In the genomic region with DNA sequence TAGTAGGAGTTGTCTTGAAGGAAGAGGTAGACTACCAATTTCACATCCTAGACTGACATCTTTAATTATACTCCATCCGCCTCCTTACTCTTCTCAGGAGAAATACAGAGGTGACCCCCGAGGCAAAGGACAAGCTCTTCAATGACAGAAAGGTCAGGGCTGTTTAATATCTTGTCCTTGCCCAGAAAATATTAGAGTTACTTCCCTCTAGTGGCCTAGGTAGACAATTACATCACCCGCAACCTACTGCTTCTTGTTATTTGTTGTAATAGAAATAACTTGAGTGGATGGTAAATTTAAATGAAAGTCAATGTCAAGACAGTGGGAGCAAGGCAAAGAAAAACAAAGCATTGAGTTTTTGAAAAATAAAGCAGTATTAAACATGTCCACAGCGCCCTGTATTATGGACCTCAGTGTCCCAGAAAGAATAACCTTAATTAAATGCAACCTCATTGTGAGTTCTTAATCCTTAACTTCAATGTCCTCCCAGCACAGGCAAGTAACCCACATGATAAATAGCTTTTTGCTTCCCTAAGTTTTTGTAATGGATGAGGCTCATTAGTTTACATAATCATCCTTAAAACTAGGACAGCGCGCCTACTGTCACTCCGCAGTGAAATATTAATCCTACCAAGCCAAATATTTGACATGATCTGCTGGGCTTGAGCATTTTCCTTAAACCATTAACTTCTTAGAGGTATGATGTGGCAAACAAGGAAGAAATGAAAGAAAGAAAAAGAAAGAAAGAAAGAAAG, we compare ENCODE assay signal across 12 mouse cellular contexts.
DNase-seq lines count a peak whose midpoint lies in the region; ATAC-seq and TF ChIP-seq lines count a peak whose summit lies in the region.
"Had no signal": no experiment of that assay in that cellular context is flagged by ENCODE, and none has a peak within 500 bp of the region (broad histone marks: within the 10 kb centered on the region; RNA-seq: fewer than 3 reads in every experiment).

No protein-coding gene starts in this region.

- peak; percentile 68 for TF ChIP-seq CTCF in heart, adult 2 months (IDR thresholded peaks at IDR 0.05)
- peak; percentile 12; the same call in 1 of the 2 replicates for TF ChIP-seq CTCF in liver, embryonic 14.5 days (IDR thresholded peaks at IDR 0.05; ENCODE audit: low read depth)

- H3K4me2 ChIP-seq in liver, embryonic 14.5 days (ENCODE audit: low read depth) = no peak overlapping the region
- no peak overlapping the region for H3K4me2 ChIP-seq in liver, embryonic 12.5 days
- H3K4me2 ChIP-seq: midbrain, embryonic 12.5 days had no signal

- H3K9me3 ChIP-seq in liver, embryonic 14.5 days (ENCODE audit: control insufficient read depth, low read length) = no peaks in the 10 kb centered on the region
- no peaks in the 10 kb centered on the region for H3K9me3 ChIP-seq in liver, embryonic 12.5 days (replicated peaks)
- H3K9me3 ChIP-seq: midbrain, embryonic 12.5 days had no signal

- peaks cover 4% of the 10 kb centered on the region for H3K4me1 ChIP-seq in heart, adult 2 months (ENCODE audit: control insufficient read depth, insufficient read depth, low read length)
- no peaks in the 10 kb centered on the region for H3K4me1 ChIP-seq in liver, embryonic 14.5 days (replicated peaks; ENCODE audit: control insufficient read depth in 2 of 2, insufficient read depth in 2 of 2, low read length in 1 of 2)
- no peaks in the 10 kb centered on the region for H3K4me1 ChIP-seq in liver, embryonic 12.5 days
- H3K4me1 ChIP-seq: midbrain, embryonic 12.5 days had no signal

- DNase-seq in heart, adult 2 months = no peak
- no peak for DNase-seq in heart, adult 9 months (ENCODE audit: low spot score in 2 of 2)
- DNase-seq in liver, embryonic 14.5 days (ENCODE audit: low read depth in 3 of 3, low spot score in 3 of 3) = no peak
- peak; percentile 27 for DNase-seq in MEL-GATA-1-ER (ENCODE audit: extremely low read depth, low read depth)
- peak; percentile 43 for DNase-seq in retina, postnatal 1 day
- DNase-seq in c-Kit-positive CD71-positive TER-119-positive erythroid progenitor cells, embryonic 14.5 days (ENCODE audit: low spot score) = no peak
- DNase-seq: cerebellum, adult 9-11 months; heart, postnatal 36 days; lung, adult 18-20 months had no signal

- no peak overlapping the region for H3K9ac ChIP-seq in heart, adult 2 months (ENCODE audit: low read depth, low read length)
- H3K9ac ChIP-seq in liver, embryonic 14.5 days (replicated peaks) = no peak overlapping the region
- H3K9ac ChIP-seq in liver, embryonic 12.5 days = no peak overlapping the region
- H3K9ac ChIP-seq: midbrain, embryonic 12.5 days had no signal

- TF ChIP-seq POLR2A in heart, adult 2 months (IDR thresholded peaks at IDR 0.05; ENCODE audit: insufficient read depth, low read depth, low read length) = no peak

- TF ChIP-seq EP300 in heart, adult 2 months (IDR thresholded peaks at IDR 0.05; ENCODE audit: insufficient read depth, low read depth, low read length) = no peak
- no peak for TF ChIP-seq EP300 in liver, embryonic 14.5 days (IDR thresholded peaks at IDR 0.05; ENCODE audit: low read depth)

- no peak overlapping the region for H3K4me3 ChIP-seq in heart, adult 2 months
- no peak overlapping the region for H3K4me3 ChIP-seq in liver, embryonic 14.5 days (ENCODE audit: insufficient read depth in 1 of 2, low read depth in 2 of 2, low read length in 2 of 2)
- no peak overlapping the region for H3K4me3 ChIP-seq in liver, embryonic 12.5 days
- H3K4me3 ChIP-seq: midbrain, embryonic 12.5 days had no signal

- H3K36me3 ChIP-seq in heart, adult 2 months (ENCODE audit: control insufficient read depth, insufficient read depth, low read length) = no peaks in the 10 kb centered on the region
- H3K36me3 ChIP-seq in liver, embryonic 14.5 days (replicated peaks; ENCODE audit: control insufficient read depth, insufficient read depth, low read depth) = no peaks in the 10 kb centered on the region
- no peaks in the 10 kb centered on the region for H3K36me3 ChIP-seq in liver, embryonic 12.5 days
- H3K36me3 ChIP-seq: midbrain, embryonic 12.5 days had no signal

- intact Hi-C loops in heart, adult 2 months (cut with DNase I) = no loop called here

- no peaks in the 10 kb centered on the region for H3K27me3 ChIP-seq in heart, adult 2 months (ENCODE audit: control insufficient read depth, insufficient read depth, low read length)
- no peaks in the 10 kb centered on the region for H3K27me3 ChIP-seq in liver, embryonic 14.5 days (ENCODE audit: control insufficient read depth, insufficient read depth, low read length)
- H3K27me3 ChIP-seq in liver, embryonic 12.5 days (replicated peaks) = no peaks in the 10 kb centered on the region
- H3K27me3 ChIP-seq: midbrain, embryonic 12.5 days had no signal

- H3K79me2 ChIP-seq in heart, adult 2 months (replicated peaks; ENCODE audit: control insufficient read depth, insufficient read depth, low read length) = peaks cover 1% of the 10 kb centered on the region; the same call in 1 of the 2 replicates

- 93% methylated on average over 7 of the region's 7 CpGs for WGBS in heart, adult 2 months
- 77% methylated on average over 7 of the region's 7 CpGs for WGBS in liver, embryonic 14.5 days (ENCODE audit: insufficient replicate concordance)
- WGBS in liver, embryonic 12.5 days (ENCODE audit: insufficient replicate concordance) = 77% methylated on average over 7 of the region's 7 CpGs

- H3K27ac ChIP-seq in heart, adult 2 months = no peak overlapping the region
- no peak overlapping the region for H3K27ac ChIP-seq in liver, embryonic 14.5 days
- no peak overlapping the region for H3K27ac ChIP-seq in liver, embryonic 12.5 days
- H3K27ac ChIP-seq: midbrain, embryonic 12.5 days had no signal

- no peak for ATAC-seq in liver, embryonic 14.5 days (ENCODE audit: insufficient read depth)
- ATAC-seq in liver, embryonic 12.5 days = no peak
- ATAC-seq: forebrain, embryonic 16.5 days had no signal

Comparison
In these comparisons a context has a peak if more than half of its experiments do, and no peak if none do; other contexts are left out.
1. DNase-seq: peak in MEL-GATA-1-ER (single experiment) and retina, postnatal 1 day (single experiment); none in heart, adult 2 months (0 of 2), heart, adult 9 months (0 of 2), liver, embryonic 14.5 days (0 of 3) and c-Kit-positive CD71-positive TER-119-positive erythroid progenitor cells, embryonic 14.5 days (single experiment).